Mouse (Mus musculus) spleen, postnatal 0 days (tissue): Measurements from ENCODE around the gene Itpa. TPM values are rescaled to one million over a fixed set of nuclear protein-coding genes. Genes with fewer than 3 reads are reported as not detected.

Experiments
- polyA plus RNA-seq: library from polyadenylated mRNA; unstranded; fragments of >200 nt; fragmentation: Nextera tagmentation; extraction: Ambion mirVana; gene quantifications from 2 replicates; pipeline ENCODE4 v1.2.1, GENCODE M21; 2015

Gene Itpa
- polyA plus RNA-seq, result 55.3 and 57.9 TPM in 2 replicates

GRCm38 (mm10) chr2:130667559-130667958 lies at the start of gene Itpa:
Itpa (plus strand) TSS chr2:130667610.

GRCm38 (mm10) chr2:130629839-130630203 lies 37.6 kb upstream of the Itpa start, which contains the start of the genes Fastkd5 and Ubox5:
Fastkd5 (minus strand) TSS chr2:130630027.
Ubox5 (minus strand) TSS chr2:130630038.

GRCm38 (mm10) chr2:130642684-130643369 lies 24.6 kb upstream of the Itpa start, which contains the start of gene Lzts3:
Lzts3 (minus strand) TSS chr2:130642803.

GRCm38 (mm10) chr2:130664102-130664701 lies 3.2 kb upstream of the Itpa start, which contains the start of gene Ddrgk1:
Ddrgk1 (minus strand) TSS chr2:130664659.

GRCm38 (mm10) chr2:130697153-130697810 lies 29.9 kb downstream of the Itpa start, which contains the start of gene Slc4a11:
Slc4a11 (minus strand) TSS chr2:130697519.

Other genes starting within 250 kb of the Itpa start
- gene Vps16, start 243.3 kb upstream of the Itpa start, polyA plus RNA-seq, result 51.9 and 56.3 TPM in 2 replicates
- 3.8 and 4.5 TPM in 2 replicates for gene Pced1a, start 242.9 kb upstream of the Itpa start, polyA plus RNA-seq
- gene Ptpra, start 217.3 kb upstream of the Itpa start, polyA plus RNA-seq, result 36.1 and 43.6 TPM in 2 replicates
- gene Mrps26, start 103.9 kb upstream of the Itpa start, polyA plus RNA-seq, result 64.0 and 70.6 TPM in 2 replicates
- not detected in 2 replicates for gene Oxt, start 91.4 kb upstream of the Itpa start, polyA plus RNA-seq
- not detected in 2 replicates for gene Avp, start 85.1 kb upstream of the Itpa start, polyA plus RNA-seq
- gene Fastkd5, start 37.6 kb upstream of the Itpa start, polyA plus RNA-seq, result 8.1 and 8.6 TPM in 2 replicates
- gene Ubox5, start 37.6 kb upstream of the Itpa start, polyA plus RNA-seq, result 4.1 and 4.3 TPM in 2 replicates
- gene Lzts3, start 24.8 kb upstream of the Itpa start, polyA plus RNA-seq, result 0.29 and 0.55 TPM in 2 replicates
- 49.6 and 58.7 TPM in 2 replicates for gene Ddrgk1, start 3.0 kb upstream of the Itpa start, polyA plus RNA-seq
- 0.34 and 0.42 TPM in 2 replicates for gene Slc4a11, start 29.9 kb downstream of the Itpa start, polyA plus RNA-seq
- gene 4930402H24Rik, start 238.8 kb downstream of the Itpa start, polyA plus RNA-seq, result 8.6 and 11.8 TPM in 2 replicates
- 4.6 and 4.7 TPM in 2 replicates for gene Atrn, start 238.9 kb downstream of the Itpa start, polyA plus RNA-seq